Mouse (Mus musculus) heart, embryonic 16.5 days (tissue): ENCODE results near the gene Brpf1. TPM values are rescaled to one million over a fixed set of nuclear protein-coding genes. Genes with fewer than 3 reads are reported as not detected.

ENCODE experiments used
- polyA plus RNA-seq: library from polyadenylated mRNA; unstranded; fragments of >200 nt; fragmentation: Nextera tagmentation; extraction: Ambion mirVana; gene quantifications from 2 replicates; pipeline ENCODE4 v1.2.1, GENCODE M21; 2015

The Brpf1 gene
- polyA plus RNA-seq, 1 experiment from 2014 or later, result 12.3 TPM

Other genes starting within 250 kb of the Brpf1 start
- 46.4 and 50.8 TPM in 2 replicates for gene Setd5, start 229.8 kb upstream of the Brpf1 start, polyA plus RNA-seq
- gene Lhfpl4, start 111.8 kb upstream of the Brpf1 start, polyA plus RNA-seq, result 0.35 and 0.37 TPM in 2 replicates
- gene Mtmr14, start 69.3 kb upstream of the Brpf1 start, polyA plus RNA-seq, result 23.1 and 26.1 TPM in 2 replicates
- gene Cpne9, start 24.8 kb upstream of the Brpf1 start, polyA plus RNA-seq, result 0.11 TPM in 1 of 2 replicates, not detected in the other
- 8.1 and 9.9 TPM in 2 replicates for gene Ogg1, start 19.8 kb downstream of the Brpf1 start, polyA plus RNA-seq
- 117 and 122 TPM in 2 replicates for gene Camk1, start 36.8 kb downstream of the Brpf1 start, polyA plus RNA-seq
- 40.3 and 41.1 TPM in 2 replicates for gene Tada3, start 70.7 kb downstream of the Brpf1 start, polyA plus RNA-seq
- gene Arpc4, start 71.0 kb downstream of the Brpf1 start, polyA plus RNA-seq, result 250 and 261 TPM in 2 replicates
- gene Ttll3, start 82.1 kb downstream of the Brpf1 start, polyA plus RNA-seq, result 2.3 and 3.0 TPM in 2 replicates
- gene Rpusd3, start 112.2 kb downstream of the Brpf1 start, polyA plus RNA-seq, result 14.2 and 15.0 TPM in 2 replicates
- 0.29 TPM in 1 of 2 replicates, not detected in the other for gene Cidec, start 128.6 kb downstream of the Brpf1 start, polyA plus RNA-seq
- 64.5 and 65.2 TPM in 2 replicates for gene Jagn1, start 135.4 kb downstream of the Brpf1 start, polyA plus RNA-seq
- gene Il17re, start 151.3 kb downstream of the Brpf1 start, polyA plus RNA-seq, result 1.8 and 3.1 TPM in 2 replicates
- gene Il17rc, start 164.3 kb downstream of the Brpf1 start, polyA plus RNA-seq, result 15.5 and 16.1 TPM in 2 replicates
- 44.8 and 46.8 TPM in 2 replicates for gene Creld1, start 176.2 kb downstream of the Brpf1 start, polyA plus RNA-seq
- 0.26 and 0.29 TPM in 2 replicates for gene Prrt3, start 194.8 kb downstream of the Brpf1 start, polyA plus RNA-seq
- gene Emc3, start 224.5 kb downstream of the Brpf1 start, polyA plus RNA-seq, result 89.7 and 94.5 TPM in 2 replicates
- gene Fancd2, start 224.5 kb downstream of the Brpf1 start, polyA plus RNA-seq, result 8.3 and 8.4 TPM in 2 replicates